Mouse (Mus musculus) erythroblast, adult 5-6 weeks (primary cell): ENCODE data around the gene Gm5678. TPM values are rescaled to one million over a fixed set of nuclear protein-coding genes. Genes with fewer than 3 reads are reported as not detected.
"Not testable (repeated sequence)": the region's sequence is repeated elsewhere in the genome, so short reads cannot be mapped to it uniquely, and the experiment has no call there.

Experiments used
- ATAC-seq: replicated peaks from 2 replicates; pipeline ENCODE4 v1.8.0; 2016; ENCODE audit warnings: moderate number of reproducible peaks, mild to moderate bottlenecking, moderate TSS enrichment, inconsistent platforms; ENCODE audit not compliant: poor library complexity, low FRiP score, severe bottlenecking
- total RNA-seq, 2 experiments: library from RNA; stranded (forward) in 1 of 2; stranded (reverse) in 1 of 2; fragments of 150-400 nt in 1 of 2; fragments of 200-764, 138-1000 nt in 1 of 2; gene quantifications; 2 replicates each; pipeline versions ENCODE4 v1.2.3 to v1.2.4; 2015 to 2017; ENCODE audit warnings: low replicate concordance in 2 of 2

Gm5678 gene
- total RNA-seq, 2 experiments from 2014 or later = not detected

DNA sequence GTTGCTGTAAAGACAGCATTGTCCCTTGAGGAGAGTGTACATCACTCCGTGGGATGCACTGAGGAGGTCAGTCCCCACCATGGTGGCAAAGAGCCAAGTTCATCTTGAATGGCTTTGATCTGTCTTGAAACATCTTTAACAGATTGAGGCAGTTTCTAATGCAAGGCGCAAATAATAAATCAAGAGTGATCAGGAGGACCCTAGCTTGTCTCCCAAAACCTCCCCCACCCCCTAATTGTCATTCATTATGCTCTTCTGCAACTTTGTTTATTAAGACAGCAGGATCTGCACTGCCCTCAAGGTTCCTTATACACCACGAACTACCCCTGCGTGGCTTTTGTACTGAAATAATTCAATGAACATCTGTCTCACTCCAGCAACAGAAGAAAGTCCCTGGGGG lies 22.3 kb upstream of the Gm5678 start, which contains the start of gene Cbr1:
Gene Cbr1 (plus strand): TSS at position 301 of the 400 bp plus-strand sequence.
- ATAC-seq = no peak

DNA sequence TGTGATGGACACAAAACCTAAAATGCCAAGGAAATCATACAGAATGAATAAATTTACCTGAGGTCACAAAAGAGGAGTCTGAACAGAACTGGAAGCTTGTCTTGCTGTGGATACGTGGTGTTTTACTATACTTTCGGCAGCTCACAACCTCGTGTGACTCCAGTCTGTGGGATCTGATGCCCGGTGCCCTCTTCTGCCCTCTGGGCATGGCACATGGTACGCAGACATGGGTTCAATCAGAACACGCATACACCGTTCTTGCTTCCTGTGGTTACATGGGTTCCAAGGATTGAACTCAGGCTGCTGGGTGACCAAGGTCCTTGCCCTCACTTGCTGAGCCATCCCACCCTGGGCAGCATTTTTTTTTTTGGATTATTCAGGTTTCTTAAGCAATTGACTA lies 21.8 kb upstream of the Gm5678 start:
- ATAC-seq = no peak

- peak; percentile 71 for ATAC-seq
Observed at GRCm38 (mm10) chr16:93607669-93608101, 20.2 kb upstream of the Gm5678 start.

GRCm38 (mm10) chr16:93608731-93609130 lies 19.2 kb upstream of the Gm5678 start:
- ATAC-seq = no peak

DNA sequence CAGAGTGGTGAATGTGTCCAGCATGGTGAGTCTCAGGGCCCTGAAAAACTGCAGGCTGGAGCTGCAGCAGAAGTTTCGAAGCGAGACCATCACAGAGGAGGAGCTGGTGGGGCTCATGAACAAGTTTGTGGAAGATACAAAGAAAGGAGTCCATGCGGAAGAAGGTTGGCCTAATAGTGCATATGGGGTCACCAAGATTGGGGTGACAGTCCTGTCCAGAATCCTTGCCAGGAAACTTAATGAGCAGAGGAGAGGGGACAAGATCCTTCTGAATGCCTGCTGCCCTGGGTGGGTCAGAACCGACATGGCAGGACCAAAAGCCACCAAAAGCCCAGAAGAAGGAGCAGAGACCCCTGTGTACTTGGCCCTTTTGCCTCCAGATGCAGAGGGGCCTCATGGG lies 18.1 kb upstream of the Gm5678 start:
- ATAC-seq = no peak

- no peak for ATAC-seq
Observed at GRCm38 (mm10) chr16:93610961-93611360, 16.9 kb upstream of the Gm5678 start.

DNA sequence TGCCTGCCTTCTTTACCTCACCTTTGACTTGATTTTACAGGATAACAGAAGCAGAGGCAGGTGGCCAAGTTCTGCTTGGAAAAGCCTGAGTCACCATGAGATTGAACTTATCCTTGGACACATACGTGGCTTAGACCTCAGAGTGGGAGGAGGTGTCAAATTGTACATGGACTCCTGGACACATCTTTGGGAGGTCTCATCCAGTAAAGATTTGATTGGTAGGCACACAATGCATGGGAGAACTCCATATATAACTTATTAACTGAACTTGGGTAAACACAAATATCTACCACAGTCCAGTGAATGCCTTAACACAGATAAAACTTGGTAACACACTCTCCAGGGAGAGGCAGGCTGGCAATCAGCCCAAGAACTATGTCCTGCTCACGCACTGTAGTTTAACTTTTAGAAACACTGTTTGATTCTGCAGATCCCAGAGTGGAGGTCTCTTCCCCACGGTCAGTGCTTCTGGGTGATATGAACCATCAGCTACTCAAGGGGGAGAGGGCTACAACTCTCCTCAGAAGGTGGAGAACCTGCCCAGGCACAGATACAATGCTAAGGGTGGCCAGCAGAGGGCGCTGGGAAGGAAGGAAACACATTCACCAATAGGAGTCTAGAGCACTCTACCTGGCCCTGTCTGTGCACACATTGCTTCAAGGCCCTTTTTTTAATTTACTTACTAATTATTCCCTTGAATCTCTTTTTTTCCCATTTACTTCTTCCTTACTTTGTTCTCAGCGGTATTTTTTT lies 12.6 kb upstream of the Gm5678 start:
- peak; percentile 98 for ATAC-seq

GRCm38 (mm10) chr16:93623759-93624158 lies 4.1 kb upstream of the Gm5678 start:
- not testable (repeated sequence) for ATAC-seq

GRCm38 (mm10) chr16:93624671-93625070 lies 3.2 kb upstream of the Gm5678 start:
- ATAC-seq = no peak; the same call in 1 of the 2 replicates

DNA sequence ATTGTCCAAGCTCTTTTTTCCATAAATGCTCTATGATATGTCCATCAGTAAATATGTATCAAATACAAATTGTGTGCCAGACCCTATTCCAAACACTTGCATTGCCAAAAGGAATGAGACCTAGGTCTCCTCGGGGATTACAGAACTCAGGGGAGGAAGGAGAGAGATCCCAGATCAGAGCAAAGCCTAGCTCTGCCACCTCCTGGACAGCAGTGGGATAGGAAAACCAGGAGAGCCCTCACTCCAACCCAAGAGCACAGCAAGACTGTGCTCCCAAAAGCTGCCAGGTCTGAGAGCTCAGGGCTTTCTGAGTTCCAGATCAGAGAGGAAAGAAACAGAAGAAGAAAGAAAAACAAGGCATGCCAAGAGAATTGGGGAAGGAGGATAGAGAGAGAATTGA lies 1.2 kb upstream of the Gm5678 start:
- ATAC-seq = no peak

- ATAC-seq = no peak
Observed at GRCm38 (mm10) chr16:93644006-93644405, 16.1 kb downstream of the Gm5678 start.

- ATAC-seq = no peak
Observed at GRCm38 (mm10) chr16:93648441-93649183, 20.7 kb downstream of the Gm5678 start.

DNA sequence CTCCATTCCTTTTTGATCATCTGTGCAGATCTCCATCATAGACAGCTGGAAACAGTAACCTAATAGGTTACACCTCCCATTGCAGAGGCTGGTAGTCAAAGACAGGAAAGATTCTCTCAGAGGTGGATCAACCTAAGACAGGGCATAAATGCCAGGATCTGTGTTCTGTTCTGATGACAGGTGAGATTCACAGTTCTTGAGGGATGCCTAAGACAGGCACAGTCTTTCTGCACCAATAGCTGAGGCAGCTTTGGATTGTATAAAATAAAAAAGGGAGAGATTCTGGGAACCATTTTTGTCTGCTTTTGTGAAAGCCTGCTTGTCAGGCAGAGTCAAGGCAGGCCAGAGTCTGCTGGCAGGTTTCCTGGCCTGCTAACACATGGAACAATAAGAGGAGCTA lies 40.1 kb downstream of the Gm5678 start:
- no peak for ATAC-seq

- ATAC-seq = no peak
Observed at GRCm38 (mm10) chr16:93669521-93669920, 41.6 kb downstream of the Gm5678 start.

DNA sequence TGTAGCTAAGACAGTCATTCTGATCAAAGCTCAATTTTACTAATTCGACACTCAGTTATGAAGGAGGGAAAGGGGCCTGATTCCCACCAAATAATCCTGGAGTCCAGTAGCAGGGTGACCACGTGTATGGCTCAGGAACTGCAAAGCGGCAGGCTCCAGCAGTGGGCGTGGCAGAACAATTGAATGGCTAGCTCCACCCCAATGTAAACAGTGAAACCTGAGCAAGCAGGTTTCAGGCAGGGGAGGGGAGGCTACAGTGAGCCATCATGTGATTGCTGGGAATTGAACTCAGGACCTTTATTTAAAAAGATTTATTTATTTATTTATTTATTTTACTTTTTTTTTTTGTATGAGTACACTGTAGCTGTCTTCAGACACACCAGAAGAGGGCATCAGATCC lies 42.6 kb downstream of the Gm5678 start:
- ATAC-seq = not testable (repeated sequence)

DNA sequence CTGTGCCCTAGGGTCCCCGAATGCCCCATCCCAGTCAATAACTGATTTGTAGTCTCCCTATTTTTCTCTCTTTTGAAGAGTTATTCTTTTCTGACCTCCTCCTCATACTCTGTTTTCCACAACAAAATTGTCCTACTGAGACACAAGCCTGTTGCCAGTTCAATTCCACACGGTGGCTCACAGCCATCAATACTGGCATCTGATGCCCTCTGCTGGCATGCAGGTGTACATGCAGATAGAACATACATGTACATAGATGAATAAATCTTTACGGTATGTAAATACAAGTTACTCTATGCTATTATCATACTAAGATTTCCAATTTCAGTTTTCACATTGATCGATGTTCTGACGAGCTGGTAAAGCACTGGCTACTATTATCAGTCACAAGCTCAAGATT lies 43.2 kb downstream of the Gm5678 start:
- ATAC-seq = no peak

- no peak for ATAC-seq
Observed at GRCm38 (mm10) chr16:93676376-93676775, 48.5 kb downstream of the Gm5678 start.

DNA sequence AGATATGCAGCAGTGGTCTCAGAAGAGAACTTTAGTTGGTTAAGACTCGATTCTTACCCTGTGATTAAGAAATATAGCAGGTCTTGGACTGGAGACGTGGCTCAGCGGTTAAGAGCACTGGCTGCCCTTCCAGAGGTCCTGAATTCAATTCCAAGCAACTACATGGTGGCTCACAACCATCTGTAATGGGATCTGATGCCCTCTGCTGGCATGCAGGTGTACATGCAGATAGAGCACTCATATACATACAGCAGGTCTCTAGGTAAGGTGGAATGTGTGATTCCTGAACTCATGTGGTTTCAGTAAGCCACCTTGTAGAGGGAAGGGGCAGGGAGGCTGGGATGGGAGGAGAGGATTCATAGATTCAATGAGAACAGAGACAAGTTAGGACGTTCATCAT lies 50.3 kb downstream of the Gm5678 start:
- no peak for ATAC-seq

GRCm38 (mm10) chr16:93679165-93679564 lies 51.3 kb downstream of the Gm5678 start:
- ATAC-seq = no peak
